Mouse (Mus musculus) hindbrain, embryonic 10.5 days (tissue): Measurements from ENCODE around the gene Dll4. TPM values are rescaled to one million over a fixed set of nuclear protein-coding genes. Genes with fewer than 3 reads are reported as not detected.
A peak's percentile ranks its signal among the peaks of the same experiment; 100 is the strongest.

Source experiments
- DNase-seq: peaks from one replicate; pipeline ENCODE4 v3.0.0-alpha.2; 2017; ENCODE audit warnings: low spot score
- H3K27ac ChIP-seq: fragments of 300-500 bp; sonication (generic); 2 replicates; pipeline ENCODE4 v1.5.1; 2016; ENCODE audit warnings: mild to moderate bottlenecking, moderate library complexity
- H3K27me3 ChIP-seq: fragments of 300-500 bp; sonication (generic); 2 replicates; pipeline ENCODE4 v1.6.1; 2016; ENCODE audit warnings: mild to moderate bottlenecking; ENCODE audit not compliant: poor library complexity, insufficient read depth, severe bottlenecking
- H3K36me3 ChIP-seq: fragments of 300-500 bp; sonication (generic); 2 replicates; pipeline ENCODE4 v1.6.1; 2016; ENCODE audit warnings: mild to moderate bottlenecking, moderate library complexity
- H3K4me1 ChIP-seq: fragments of 300-500 bp; sonication (generic); replicated peaks from 2 replicates; pipeline ENCODE4 v1.6.1; 2016; ENCODE audit warnings: mild to moderate bottlenecking
- H3K4me3 ChIP-seq: fragments of 300-500 bp; sonication (generic); 2 replicates; pipeline ENCODE4 v1.5.1; 2016; ENCODE audit warnings: mild to moderate bottlenecking, moderate library complexity
- H3K9me3 ChIP-seq: fragments of 300-500 bp; sonication (generic); 2 replicates; pipeline ENCODE4 v1.6.1; 2016; ENCODE audit warnings: mild to moderate bottlenecking, moderate library complexity
- WGBS: fragments of 180-500 bp; shearing (Covaris S2); methylation state at CpG from one replicate; pipeline ENCODE4 v1.1.7; 2016; 5-methylcytosine and 5-hydroxymethylcytosine counted together
- polyA plus RNA-seq: library from polyadenylated mRNA; unstranded; fragments of >200 nt; fragmentation: Nextera tagmentation; extraction: Ambion mirVana; gene quantifications from 2 replicates; pipeline ENCODE4 v1.2.1, GENCODE M21; 2016

Dll4 gene
- polyA plus RNA-seq, 1 experiment from 2014 or later = 4.7 TPM

DNA sequence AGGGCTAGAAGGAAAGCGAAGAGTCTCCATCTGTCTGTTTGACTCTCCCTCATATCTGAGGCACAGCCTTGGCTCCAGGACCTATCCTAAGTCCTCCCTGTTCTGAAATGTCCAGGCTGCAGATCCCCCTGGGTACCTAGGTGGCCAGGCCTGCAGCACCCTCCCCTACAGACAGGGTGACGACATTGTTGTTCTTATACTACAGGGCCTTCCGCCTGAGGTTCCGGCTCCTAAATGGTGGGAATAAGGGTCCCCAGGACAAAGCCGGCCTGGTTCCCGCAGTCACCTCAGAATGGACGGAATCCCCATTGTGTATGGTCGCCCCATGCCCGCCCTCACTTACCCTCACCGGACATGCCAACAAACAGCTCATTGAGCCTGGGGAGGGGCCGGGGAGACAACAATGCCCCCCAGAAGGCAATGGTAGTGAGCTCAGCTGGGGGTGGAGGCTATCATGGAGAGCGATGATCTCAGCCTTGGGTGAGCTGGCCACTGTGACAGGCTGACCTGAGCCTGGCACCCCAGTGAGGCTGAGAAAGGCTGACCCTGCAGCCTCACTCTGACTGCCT is 10.8 kb upstream of the Dll4 start:
- 65% methylated on average over 12 of the region's 12 CpGs for WGBS
- peaks cover 74% of the 10 kb centered on the region for H3K27me3 ChIP-seq
- no peak overlapping the region for H3K27ac ChIP-seq

DNA sequence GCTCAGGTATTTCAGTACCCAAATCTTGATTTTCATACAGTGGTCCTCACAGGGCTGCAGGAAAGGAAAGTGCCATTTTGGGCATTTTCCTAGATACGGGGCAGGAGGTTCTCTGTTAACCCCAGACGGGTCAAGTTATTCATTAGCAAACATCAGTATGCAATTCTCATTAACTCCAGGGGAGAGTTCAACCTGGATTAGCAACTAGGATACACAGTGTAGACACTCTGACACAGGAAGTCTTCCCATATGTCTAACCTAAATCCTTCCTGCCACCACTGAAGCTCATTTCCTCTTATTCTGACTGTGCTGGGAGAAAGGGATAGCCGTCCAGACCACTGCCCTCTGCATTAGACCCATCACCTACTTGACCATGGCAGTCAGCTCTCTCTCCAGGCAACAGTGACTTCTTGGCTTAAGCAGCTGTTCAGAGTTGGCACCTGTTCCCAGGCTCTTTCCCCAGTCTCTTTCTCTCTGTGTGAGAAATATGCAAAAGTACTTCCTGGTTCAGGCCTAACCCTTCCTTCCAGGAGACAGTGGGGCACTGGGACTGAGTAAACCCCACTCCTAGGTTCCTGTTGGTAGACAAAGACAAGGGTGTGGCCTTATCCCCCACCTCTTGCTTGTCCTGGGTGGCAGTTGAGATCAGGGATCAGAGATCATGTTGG is 7.4 kb upstream of the Dll4 start:
- 74% methylated on average over 3 of the region's 3 CpGs for WGBS
- Histone ChIP-seq H3K36me3 (no peaks in the 10 kb centered on the region), H3K4me1 (peaks cover 47% of the 10 kb centered on the region), H3K27me3 (peaks cover 99% of the 10 kb centered on the region), H3K27ac (no peak overlapping the region), H3K4me3 (no peak overlapping the region), H3K9me3 (peaks cover 5% of the 10 kb centered on the region; the same call in 1 of the 2 replicates)
- DNase-seq = no peak

More for the DNA sequence above, 10.8 kb upstream of the Dll4 start:
- H3K4me1 ChIP-seq = peaks cover 48% of the 10 kb centered on the region
- DNase-seq = no peak
- H3K4me3 ChIP-seq = no peak overlapping the region
- H3K36me3 ChIP-seq = no peaks in the 10 kb centered on the region
- H3K9me3 ChIP-seq = peaks cover 5% of the 10 kb centered on the region; the same call in 1 of the 2 replicates

DNA sequence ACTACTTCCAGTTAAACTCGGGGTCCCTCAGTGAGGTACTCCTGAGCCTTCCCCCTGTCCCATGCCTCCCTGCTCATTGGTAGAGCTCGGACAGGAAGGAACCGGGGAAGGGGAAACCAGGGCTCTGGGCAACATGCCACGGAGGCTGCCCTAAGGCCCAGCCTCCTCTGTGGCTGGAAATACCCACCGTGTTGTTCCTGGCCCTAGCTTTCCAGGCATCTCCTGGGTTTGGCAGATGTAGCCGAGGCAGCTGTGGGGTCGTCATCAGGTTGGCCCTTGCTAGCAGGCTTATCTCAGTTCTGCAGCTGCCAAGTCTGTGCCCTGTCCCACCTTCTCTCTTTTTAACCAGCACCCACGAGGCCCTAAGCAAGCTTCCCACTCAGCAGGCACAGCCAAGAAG is 5.0 kb upstream of the Dll4 start:
- DNase-seq = no peak
- Histone ChIP-seq H3K4me3 (no peak overlapping the region), H3K9me3 (peaks cover 5% of the 10 kb centered on the region; the same call in 1 of the 2 replicates), H3K36me3 (no peaks in the 10 kb centered on the region), H3K27me3 (peaks cover 99% of the 10 kb centered on the region), H3K4me1 (peaks cover 49% of the 10 kb centered on the region), H3K27ac (no peak overlapping the region)
- WGBS = 70% methylated on average over 8 of the region's 8 CpGs

DNA sequence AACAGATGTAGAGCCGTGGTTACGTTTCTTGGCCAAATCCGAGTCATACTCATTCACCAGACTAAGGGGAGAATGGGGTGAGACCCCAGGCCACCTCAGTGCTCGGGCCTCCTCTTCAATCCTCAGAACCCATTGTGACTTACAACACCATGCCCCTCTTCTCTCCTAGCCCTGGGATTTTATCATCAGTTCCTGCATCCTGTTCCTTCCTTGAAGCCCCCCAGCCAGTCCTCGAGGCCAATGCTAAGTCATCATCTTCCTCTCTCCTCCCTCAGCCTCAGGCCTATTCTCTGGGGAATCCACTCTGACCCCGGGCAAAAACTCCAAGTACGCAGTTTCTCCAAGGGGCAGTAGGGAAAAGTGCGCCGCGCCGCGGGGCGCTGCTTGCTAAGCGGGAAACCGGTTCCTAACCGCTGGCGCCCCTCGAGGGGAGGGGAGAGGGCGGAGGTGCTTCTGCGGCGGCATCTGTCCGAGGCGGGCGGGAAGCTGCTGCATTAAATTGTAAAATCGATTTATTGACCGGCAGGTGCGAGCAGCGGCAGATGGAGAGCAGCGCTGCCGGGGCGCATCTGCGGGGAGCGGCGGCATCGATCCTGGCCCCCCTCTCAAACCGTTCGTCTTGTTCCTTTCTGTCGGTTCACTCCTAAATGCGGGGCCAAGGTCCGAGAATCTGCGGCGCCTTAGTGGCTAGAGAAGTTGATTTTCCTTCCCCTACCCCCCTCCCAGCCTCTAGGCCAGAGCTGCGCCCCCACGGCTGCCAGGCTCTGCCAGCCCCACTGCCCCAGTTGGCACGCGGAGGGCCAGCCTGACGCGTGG is 3.6 kb upstream of the Dll4 start:
- H3K27me3 ChIP-seq = peaks cover 100% of the 10 kb centered on the region
- H3K27ac ChIP-seq = peak overlapping the region; percentile 79
- H3K4me3 ChIP-seq = peak overlapping the region; percentile 51
- peak; percentile 79 for DNase-seq
- WGBS = 2% methylated on average over 48 of the region's 48 CpGs
- peaks cover 63% of the 10 kb centered on the region for H3K4me1 ChIP-seq
- no peaks in the 10 kb centered on the region for H3K9me3 ChIP-seq
- H3K36me3 ChIP-seq = no peaks in the 10 kb centered on the region

DNA sequence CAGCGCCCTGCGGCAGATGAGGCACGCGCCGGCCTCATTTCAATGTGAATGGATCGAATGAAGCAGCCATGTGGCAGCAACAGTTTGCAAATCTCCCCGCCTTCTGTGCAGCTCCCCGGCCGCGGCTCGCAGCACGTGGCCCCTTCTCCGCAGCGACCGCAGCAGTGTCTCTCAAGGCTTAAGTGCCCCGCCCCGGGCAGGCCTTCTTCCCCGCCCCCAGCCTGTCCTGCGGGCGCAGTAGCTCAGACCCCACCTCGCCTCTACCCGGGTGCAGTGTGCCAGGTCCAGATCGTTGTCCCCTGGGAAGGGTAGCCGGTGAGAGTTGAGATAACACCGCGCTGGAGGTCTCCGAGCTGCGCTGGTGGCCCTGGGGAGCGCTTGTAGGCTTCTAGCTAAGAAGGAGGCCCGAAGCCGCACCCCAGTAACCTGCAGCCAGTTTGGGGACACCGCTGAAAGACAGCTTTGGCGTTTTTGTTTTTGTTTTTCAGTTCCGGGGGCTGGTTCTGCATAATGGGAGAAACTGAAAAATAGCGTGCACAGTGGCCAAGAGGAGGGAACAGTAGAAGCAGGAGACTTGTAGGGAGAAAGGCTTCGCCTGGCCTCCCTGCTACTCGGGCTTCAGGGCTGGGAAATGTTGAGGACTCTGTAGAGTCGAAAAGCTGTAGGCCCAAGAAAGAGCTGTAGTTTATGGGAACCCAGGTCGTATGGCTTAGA is 2.8 kb upstream of the Dll4 start:
- WGBS = 2% methylated on average over 39 of the region's 39 CpGs
- peak overlapping the region; percentile 79 for H3K27ac ChIP-seq
- peaks cover 70% of the 10 kb centered on the region for H3K4me1 ChIP-seq
- peak overlapping the region; percentile 51 for H3K4me3 ChIP-seq
- DNase-seq = no peak
- no peaks in the 10 kb centered on the region for H3K36me3 ChIP-seq
- peaks cover 100% of the 10 kb centered on the region for H3K27me3 ChIP-seq
- no peaks in the 10 kb centered on the region for H3K9me3 ChIP-seq

DNA sequence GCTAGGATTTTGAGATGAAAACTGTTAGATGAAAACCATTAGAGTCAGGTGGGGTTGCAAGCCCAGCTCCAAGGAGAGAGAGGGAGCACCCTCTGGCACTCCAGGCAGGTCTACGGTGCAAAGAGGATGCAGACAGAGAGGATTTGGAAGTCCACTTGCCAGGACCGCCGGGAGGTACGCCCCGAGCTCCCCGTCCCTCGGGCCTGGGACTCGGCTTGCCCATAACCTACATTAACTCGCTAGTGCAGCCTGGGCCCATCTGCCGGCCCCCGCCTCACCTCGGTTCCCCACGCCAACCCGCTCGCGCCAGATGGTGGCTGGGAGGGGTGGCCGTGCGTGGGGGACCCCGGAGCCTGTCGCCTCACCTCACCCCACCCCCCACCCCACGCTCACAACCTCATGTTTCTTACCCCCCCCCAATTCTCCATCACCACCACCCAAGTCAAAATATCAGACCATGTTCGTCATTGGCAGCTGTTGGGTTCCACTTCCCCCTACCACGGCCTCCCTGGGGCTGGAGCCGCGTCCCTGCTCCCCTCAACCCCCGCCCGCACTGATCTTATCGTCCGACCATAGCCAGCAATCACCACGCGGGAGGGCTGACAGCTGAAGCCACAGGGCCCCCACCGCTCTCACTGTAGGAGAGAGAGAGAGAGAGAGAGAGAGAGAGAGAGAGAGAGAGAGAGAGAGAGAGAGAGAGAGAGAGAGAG is 1.6 kb upstream of the Dll4 start:
- DNase-seq = peak; percentile 27
- Histone ChIP-seq H3K27ac (peak overlapping the region; percentile 45; the same call in 1 of the 2 replicates), H3K9me3 (no peaks in the 10 kb centered on the region), H3K27me3 (peaks cover 100% of the 10 kb centered on the region), H3K4me1 (peaks cover 78% of the 10 kb centered on the region), H3K36me3 (no peaks in the 10 kb centered on the region), H3K4me3 (peak overlapping the region; percentile 55)
- 2% methylated on average over 32 of the region's 32 CpGs for WGBS

DNA sequence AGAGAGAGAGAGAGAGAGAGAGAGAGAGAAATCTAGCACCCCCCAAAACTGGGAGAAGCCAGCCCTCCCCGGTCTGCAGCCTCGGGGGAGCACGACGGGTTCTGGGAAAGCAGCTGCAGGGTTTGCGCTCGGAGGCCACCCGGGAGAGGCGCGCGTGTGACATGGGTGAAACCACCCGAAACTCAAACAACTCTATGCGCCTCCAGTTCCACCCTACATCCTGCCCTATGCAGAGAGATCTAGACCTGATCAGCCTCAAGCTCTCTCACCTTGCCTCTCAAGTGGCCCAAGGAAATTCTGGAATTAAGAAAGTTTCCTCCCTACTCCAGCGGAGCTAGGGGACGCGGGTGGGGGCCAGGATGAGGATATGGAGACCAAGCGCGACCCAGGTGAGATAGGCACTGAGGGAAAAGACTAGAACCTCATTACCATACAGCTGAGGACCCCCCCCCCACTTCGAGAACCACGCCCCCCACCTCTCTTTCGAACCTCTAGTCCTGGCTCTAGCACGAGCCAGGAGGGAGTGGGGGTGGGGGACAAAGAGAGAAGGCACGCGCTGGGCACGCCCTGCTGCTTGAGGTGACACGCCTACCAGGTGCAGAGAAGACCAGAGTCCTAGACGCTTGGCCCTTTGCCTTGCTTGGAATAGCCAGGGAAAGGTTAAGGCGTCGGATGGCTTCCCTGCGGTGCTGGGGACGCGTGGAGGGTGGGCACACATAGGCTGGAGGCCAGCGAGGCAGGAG is 837 bp upstream of the Dll4 start:
- H3K4me1 ChIP-seq = peaks cover 78% of the 10 kb centered on the region
- peak overlapping the region; percentile 55 for H3K4me3 ChIP-seq
- WGBS = under 1% methylated on average over 32 of the region's 32 CpGs
- H3K9me3 ChIP-seq = no peaks in the 10 kb centered on the region
- H3K36me3 ChIP-seq = no peaks in the 10 kb centered on the region
- DNase-seq = no peak
- H3K27ac ChIP-seq = 0 out of 2 replicates have a peak overlapping the region, but pooled peaks have one; percentile 45
- peaks cover 100% of the 10 kb centered on the region for H3K27me3 ChIP-seq

DNA sequence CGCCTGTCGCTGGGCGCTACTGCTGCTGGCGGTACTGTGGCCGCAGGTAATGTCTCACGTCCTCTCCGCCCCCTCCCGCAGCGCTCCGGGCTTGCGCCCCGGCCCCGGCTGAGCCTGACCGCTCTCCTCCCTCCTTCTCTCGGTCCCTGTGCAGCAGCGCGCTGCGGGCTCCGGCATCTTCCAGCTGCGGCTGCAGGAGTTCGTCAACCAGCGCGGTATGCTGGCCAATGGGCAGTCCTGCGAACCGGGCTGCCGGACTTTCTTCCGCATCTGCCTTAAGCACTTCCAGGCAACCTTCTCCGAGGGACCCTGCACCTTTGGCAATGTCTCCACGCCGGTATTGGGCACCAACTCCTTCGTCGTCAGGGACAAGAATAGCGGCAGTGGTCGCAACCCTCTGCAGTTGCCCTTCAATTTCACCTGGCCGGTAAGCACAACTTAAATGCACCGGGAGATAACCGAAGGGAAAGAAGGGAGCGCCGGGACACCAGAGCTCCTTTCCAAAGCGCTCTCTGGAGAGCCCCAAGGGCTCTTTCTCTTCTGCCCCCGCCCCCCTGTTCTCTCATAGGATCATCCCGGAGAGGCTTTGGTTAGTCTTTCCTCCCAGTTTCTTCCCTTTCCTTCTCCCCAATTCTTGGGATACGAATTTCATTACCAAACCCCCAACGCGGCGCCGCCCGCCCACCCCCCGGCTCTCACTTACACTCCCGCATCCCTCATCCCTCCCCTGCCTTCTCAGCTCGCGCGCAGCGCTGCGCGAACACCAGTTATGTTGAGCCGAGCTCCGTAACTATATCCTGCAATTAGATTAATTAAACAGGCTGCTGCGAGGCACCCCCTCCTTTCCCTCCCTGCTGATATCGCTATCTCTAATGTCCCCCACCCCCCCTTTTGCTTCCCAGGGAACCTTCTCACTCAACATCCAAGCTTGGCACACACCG is 847 bp downstream of the Dll4 start:
- H3K27ac ChIP-seq = peak overlapping the region; percentile 50
- H3K36me3 ChIP-seq = no peaks in the 10 kb centered on the region
- H3K27me3 ChIP-seq = peaks cover 100% of the 10 kb centered on the region
- peak overlapping the region; percentile 55 for H3K4me3 ChIP-seq
- no peaks in the 10 kb centered on the region for H3K9me3 ChIP-seq
- H3K4me1 ChIP-seq = peaks cover 68% of the 10 kb centered on the region
- peak; percentile 43 for DNase-seq
- WGBS = under 1% methylated on average over 61 of the region's 61 CpGs

DNA sequence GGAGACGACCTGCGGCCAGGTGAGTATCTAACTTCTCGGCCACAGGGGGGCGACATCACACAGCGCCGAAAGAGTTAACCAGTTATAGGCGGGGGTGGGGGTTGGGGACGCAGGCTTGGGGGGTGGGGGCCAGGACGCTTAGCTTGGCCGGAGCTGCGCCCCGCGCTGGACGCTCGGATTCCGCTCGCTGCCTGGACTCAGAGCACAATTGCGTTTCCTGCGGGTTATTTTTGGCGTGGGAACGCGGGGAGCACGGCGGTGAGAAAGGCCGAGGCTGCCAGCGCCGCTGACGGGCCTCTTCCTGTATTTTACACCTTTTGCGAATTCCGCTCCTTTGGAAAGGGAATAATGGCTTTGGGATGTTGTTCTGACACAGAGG is 1.5 kb downstream of the Dll4 start:
- Histone ChIP-seq H3K4me1 (peaks cover 62% of the 10 kb centered on the region), H3K27me3 (peaks cover 100% of the 10 kb centered on the region), H3K9me3 (no peaks in the 10 kb centered on the region), H3K36me3 (no peaks in the 10 kb centered on the region), H3K4me3 (peak overlapping the region; percentile 55), H3K27ac (no peak overlapping the region)
- peak; percentile 52 for DNase-seq
- under 1% methylated on average over 30 of the region's 30 CpGs for WGBS

DNA sequence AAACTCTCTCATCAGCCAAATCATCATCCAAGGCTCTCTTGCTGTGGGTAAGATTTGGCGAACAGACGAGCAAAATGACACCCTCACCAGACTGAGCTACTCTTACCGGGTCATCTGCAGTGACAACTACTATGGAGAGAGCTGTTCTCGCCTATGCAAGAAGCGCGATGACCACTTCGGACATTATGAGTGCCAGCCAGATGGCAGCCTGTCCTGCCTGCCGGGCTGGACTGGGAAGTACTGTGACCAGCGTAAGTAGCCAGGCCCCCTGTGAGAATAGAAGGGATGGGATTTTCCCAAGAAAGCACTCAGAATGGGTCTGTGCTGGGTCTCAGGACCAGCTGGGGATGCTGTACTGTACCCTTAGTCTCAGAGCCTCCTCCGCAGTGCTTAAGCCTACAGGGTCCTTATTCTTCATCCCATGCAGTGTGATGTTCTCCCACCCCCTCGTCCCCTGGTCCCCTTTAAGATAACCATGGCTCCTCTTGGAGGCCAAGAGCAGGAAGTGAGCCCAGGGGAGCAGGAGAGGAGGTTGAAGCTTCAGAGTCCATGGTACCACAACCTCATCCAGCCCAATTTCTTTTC is 2.5 kb downstream of the Dll4 start:
- H3K27me3 ChIP-seq = peaks cover 100% of the 10 kb centered on the region
- peaks cover 52% of the 10 kb centered on the region for H3K4me1 ChIP-seq
- no peaks in the 10 kb centered on the region for H3K9me3 ChIP-seq
- no peak overlapping the region for H3K27ac ChIP-seq
- no peaks in the 10 kb centered on the region for H3K36me3 ChIP-seq
- WGBS = 16% methylated on average over 11 of the region's 11 CpGs
- no peak for DNase-seq
- peak overlapping the region; percentile 55 for H3K4me3 ChIP-seq
